Mouse (Mus musculus) liver, adult 2 months (tissue): ENCODE data around the gene Tyk2.

Experiments
- CTCF ChIP-seq: fragments of 200-500 bp; IDR thresholded peaks from 2 replicates; pipeline ENCODE4 v1.5.1; 2011; ENCODE audit warnings: low read depth, low read length, control low read depth
- POLR2A ChIP-seq: fragments of 200-500 bp; IDR thresholded peaks from 2 replicates; pipeline ENCODE4 v1.6.1; 2011; ENCODE audit warnings: low read length, control low read depth; ENCODE audit not compliant: insufficient read depth; ENCODE audit errors: extremely low read depth

DNA sequence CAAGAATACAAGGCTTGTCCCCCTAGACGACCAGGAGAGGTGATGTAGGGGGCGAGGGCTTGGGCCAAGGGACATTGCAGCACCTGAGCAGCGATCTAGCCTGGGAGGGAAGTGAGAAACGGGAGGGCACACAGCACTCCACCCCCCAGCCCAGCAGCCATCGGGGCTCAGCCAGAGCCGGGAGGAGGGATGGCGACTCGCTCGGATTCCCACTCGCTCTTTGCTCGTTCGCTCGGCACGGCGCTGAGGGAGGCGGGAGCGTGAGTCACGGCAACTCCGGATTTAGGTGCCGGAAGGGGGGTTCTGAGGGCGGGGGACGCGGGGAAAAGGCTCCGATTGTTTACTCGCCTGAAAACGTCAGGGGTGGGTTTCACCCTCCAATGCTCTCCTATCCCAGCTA lies 33.0 kb upstream of the Tyk2 start:
- TF ChIP-seq POLR2A = no peak
- no peak for TF ChIP-seq CTCF
